Mouse (Mus musculus) heart, postnatal 0 days (tissue): ENCODE data around the gene P4hb. TPM values are rescaled to one million over a fixed set of nuclear protein-coding genes. Genes with fewer than 3 reads are reported as not detected.

Experiments
- ATAC-seq: fragments of 200-750 bp; cut with Nextera tagmentation; 2 replicates; pipeline ENCODE4 v1.8.0; 2017; ENCODE audit warnings: low read depth, moderate number of reproducible peaks, moderate library complexity; ENCODE audit not compliant: insufficient read depth
- DNase-seq: peaks from one replicate; pipeline ENCODE4 v3.0.0-alpha.2; 2016; ENCODE audit warnings: low spot score
- H3K27ac ChIP-seq: fragments of 300-500 bp; sonication (generic); 2 replicates; pipeline ENCODE4 v1.5.1; 2014; ENCODE audit warnings: low read depth, mild to moderate bottlenecking
- H3K27me3 ChIP-seq: fragments of 300-500 bp; sonication (generic); 2 replicates; pipeline ENCODE4 v1.6.1; 2014; ENCODE audit warnings: low read length, mixed read lengths; ENCODE audit not compliant: control insufficient read depth, insufficient read depth
- H3K36me3 ChIP-seq: fragments of 300-500 bp; sonication (generic); replicated peaks from 2 replicates; pipeline ENCODE4 v1.6.1; 2014; ENCODE audit warnings: low read length, mixed read lengths; ENCODE audit not compliant: control insufficient read depth, insufficient read depth
- H3K4me1 ChIP-seq: fragments of 300-500 bp; sonication (generic); 2 replicates; pipeline ENCODE4 v1.6.1; 2014; ENCODE audit warnings: antibody characterized with exemption; ENCODE audit not compliant: control insufficient read depth, insufficient read depth
- H3K4me2 ChIP-seq: fragments of 300-500 bp; sonication (generic); 2 replicates; pipeline ENCODE4 v1.6.1; 2014; ENCODE audit warnings: low read depth, mild to moderate bottlenecking, low read length, moderate library complexity
- H3K4me3 ChIP-seq: fragments of 300-500 bp; sonication (generic); 2 replicates; pipeline ENCODE4 v1.5.1; 2014; ENCODE audit warnings: low read depth, low read length
- H3K9ac ChIP-seq: fragments of 300-500 bp; sonication (generic); replicated peaks from 2 replicates; pipeline ENCODE4 v1.6.1; 2014; ENCODE audit warnings: low read depth, low read length, mixed read lengths
- H3K9me3 ChIP-seq: fragments of 300-500 bp; sonication (generic); replicated peaks from 2 replicates; pipeline ENCODE4 v1.6.1; 2016; ENCODE audit warnings: low read length; ENCODE audit not compliant: control insufficient read depth
- CTCF ChIP-seq: IDR thresholded peaks from 2 replicates; pipeline ENCODE4 v1.5.1; 2016; ENCODE audit warnings: antibody characterized with exemption, control low read depth, low read depth
- EP300 ChIP-seq: IDR thresholded peaks from 2 replicates; pipeline ENCODE4 v1.6.1; 2016; ENCODE audit warnings: antibody characterized with exemption, low read depth
- WGBS: fragments of 180-500 bp; shearing (Covaris S2); extraction: QIAGEN DNeasy Blood & Tissue Kit; methylation state at CpG from one replicate; pipeline ENCODE4 v1.1.7; 2014; 5-methylcytosine and 5-hydroxymethylcytosine counted together
- polyA plus RNA-seq: library from polyadenylated mRNA; unstranded; fragments of >200 nt; fragmentation: Nextera tagmentation; extraction: Ambion mirVana; gene quantifications from 2 replicates; pipeline ENCODE4 v1.2.1, GENCODE M21; 2015
- total RNA-seq: library from RNA; depleted of rRNA; stranded (reverse); fragments of >200 nt; gene quantifications from 2 replicates; pipeline ENCODE4 v1.2.3, GENCODE M21; 2014; ENCODE audit warnings: low replicate concordance

The P4hb gene
- total and polyA plus RNA-seq, 2 experiments from 2014 or later = 232 to 261 TPM

GRCm38 (mm10) chr11:120531646-120532045, 41.4 kb downstream of the P4hb start:
- no peak overlapping the region for H3K4me3 ChIP-seq

GRCm38 (mm10) chr11:120530085-120530964, 42.7 kb downstream of the P4hb start, which contains the start of gene Gcgr:
TSS of gene Gcgr (plus strand) at chr11:120530699.
- TF ChIP-seq CTCF = no peak
- no peak for TF ChIP-seq EP300
- no peak within 1 kb of the TSS for H3K27ac ChIP-seq
- peak; percentile 39; the same call in 1 of the 2 replicates for ATAC-seq
- H3K4me3 ChIP-seq = peak within 1 kb of the TSS; percentile 47
- H3K9me3 ChIP-seq = no peaks in the 10 kb centered on the region
- H3K9ac ChIP-seq = peak within 1 kb of the TSS; percentile 37; the same call in 1 of the 2 replicates
- DNase-seq = no peak
- H3K4me1 ChIP-seq = peaks cover 7% of the 10 kb centered on the region
- H3K27me3 ChIP-seq = peaks cover 62% of the 10 kb centered on the region
- H3K36me3 ChIP-seq = no peaks in the 10 kb centered on the region
- WGBS = 11% methylated on average over 43 of the region's 62 CpGs
- H3K4me2 ChIP-seq = peak within 1 kb of the TSS; percentile 66

More at GRCm38 (mm10) chr11:120531646-120532045, 41.4 kb downstream of the P4hb start:
- Histone ChIP-seq H3K27me3 (peaks cover 64% of the 10 kb centered on the region), H3K9ac (no peak overlapping the region), H3K27ac (no peak overlapping the region), H3K36me3 (no peaks in the 10 kb centered on the region), H3K4me1 (peaks cover 7% of the 10 kb centered on the region), H3K9me3 (no peaks in the 10 kb centered on the region), H3K4me2 (no peak overlapping the region)
- TF ChIP-seq CTCF = no peak
- TF ChIP-seq EP300 = no peak
- DNase-seq (no peak), ATAC-seq (no peak)
- WGBS = 30% methylated on average over 9 of the region's 9 CpGs

- Histone ChIP-seq H3K4me2 (no peak overlapping the region), H3K36me3 (no peaks in the 10 kb centered on the region), H3K9me3 (no peaks in the 10 kb centered on the region), H3K4me3 (no peak overlapping the region), H3K27me3 (peaks cover 60% of the 10 kb centered on the region), H3K27ac (no peak overlapping the region), H3K4me1 (peaks cover 7% of the 10 kb centered on the region), H3K9ac (no peak overlapping the region)
- TF ChIP-seq CTCF (no peak), EP300 (no peak)
- ATAC-seq = no peak
- 58% methylated on average over 4 of the region's 4 CpGs for WGBS
- no peak for DNase-seq
Measured at GRCm38 (mm10) chr11:120528903-120529302, 44.1 kb downstream of the P4hb start.

- Histone ChIP-seq H3K4me3 (no peak overlapping the region), H3K9me3 (no peaks in the 10 kb centered on the region), H3K27ac (no peak overlapping the region), H3K9ac (no peak overlapping the region), H3K4me2 (no peak overlapping the region), H3K27me3 (peaks cover 51% of the 10 kb centered on the region), H3K36me3 (no peaks in the 10 kb centered on the region), H3K4me1 (peaks cover 7% of the 10 kb centered on the region)
- WGBS = 73% methylated on average over 9 of the region's 9 CpGs
- TF ChIP-seq CTCF (no peak), EP300 (no peak)
- ATAC-seq (no peak), DNase-seq (no peak)
Measured at GRCm38 (mm10) chr11:120527690-120528354, 45.2 kb downstream of the P4hb start.

- Histone ChIP-seq H3K4me3 (no peak overlapping the region), H3K9me3 (no peaks in the 10 kb centered on the region), H3K4me2 (no peak overlapping the region), H3K9ac (no peak overlapping the region), H3K27me3 (peaks cover 32% of the 10 kb centered on the region), H3K4me1 (peaks cover 5% of the 10 kb centered on the region), H3K27ac (no peak overlapping the region), H3K36me3 (no peaks in the 10 kb centered on the region)
- ATAC-seq = no peak
- WGBS = 63% methylated on average over 2 of the region's 2 CpGs
- TF ChIP-seq EP300 = no peak
- TF ChIP-seq CTCF = no peak
- DNase-seq = no peak
Measured at GRCm38 (mm10) chr11:120525959-120526358, 47.1 kb downstream of the P4hb start.
